Mouse (Mus musculus) kidney, adult 11 months (tissue): ENCODE data around the gene Pi4k2b.
"Not testable (repeated sequence)": the region's sequence is repeated elsewhere in the genome, so short reads cannot be mapped to it uniquely, and the experiment has no call there.

Experiments used
- DNase-seq: peaks from one replicate; pipeline ENCODE4 v3.0.0; 2022

Gene Pi4k2b

DNA sequence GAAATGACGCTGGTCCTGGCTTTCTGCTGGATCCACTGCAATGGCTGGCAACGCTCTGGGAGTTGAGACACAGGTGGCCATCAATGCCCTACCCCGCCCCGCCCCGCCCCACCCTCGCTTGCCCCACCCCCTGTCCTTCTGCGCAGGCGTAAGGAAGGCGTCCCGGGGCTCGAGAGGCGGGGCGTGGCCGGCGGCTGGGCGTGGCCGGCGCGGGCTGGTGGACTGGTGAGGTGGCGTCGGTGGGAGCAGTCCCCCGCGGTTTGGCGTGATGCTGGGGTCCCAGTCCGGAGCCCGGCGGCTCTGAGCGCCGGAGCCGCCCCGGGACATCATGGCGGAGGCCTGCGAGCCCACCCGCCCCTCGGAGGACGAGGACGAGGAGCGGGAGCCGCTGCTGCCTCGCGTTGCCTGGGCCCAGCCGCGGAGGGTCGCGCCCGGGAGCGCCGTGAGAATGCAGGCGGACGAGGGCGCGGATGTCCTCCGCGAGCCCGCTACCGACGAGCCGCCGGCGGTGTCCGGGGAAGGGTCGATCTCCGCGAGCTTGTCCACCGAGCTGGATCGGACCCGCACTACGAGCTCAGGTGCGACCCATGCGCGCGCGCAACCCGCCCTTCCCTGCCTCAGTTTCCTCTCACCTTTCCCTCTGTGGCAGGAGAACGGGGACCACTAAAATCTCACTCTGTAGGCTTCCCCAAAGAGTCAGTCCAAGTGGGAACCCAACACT, at the start of gene Pi4k2b:
Gene Pi4k2b (plus strand): TSS at position 184 of the 721 bp plus-strand sequence.
- peak; percentile 69 for DNase-seq

- no peak for DNase-seq
Observed at GRCm38 (mm10) chr5:52697291-52697690, 44.1 kb upstream of the Pi4k2b start.

GRCm38 (mm10) chr5:52697882-52698440, 43.4 kb upstream of the Pi4k2b start:
- DNase-seq: not testable (repeated sequence)

- no peak for DNase-seq
Observed at GRCm38 (mm10) chr5:52704562-52704961, 36.8 kb upstream of the Pi4k2b start.

DNA sequence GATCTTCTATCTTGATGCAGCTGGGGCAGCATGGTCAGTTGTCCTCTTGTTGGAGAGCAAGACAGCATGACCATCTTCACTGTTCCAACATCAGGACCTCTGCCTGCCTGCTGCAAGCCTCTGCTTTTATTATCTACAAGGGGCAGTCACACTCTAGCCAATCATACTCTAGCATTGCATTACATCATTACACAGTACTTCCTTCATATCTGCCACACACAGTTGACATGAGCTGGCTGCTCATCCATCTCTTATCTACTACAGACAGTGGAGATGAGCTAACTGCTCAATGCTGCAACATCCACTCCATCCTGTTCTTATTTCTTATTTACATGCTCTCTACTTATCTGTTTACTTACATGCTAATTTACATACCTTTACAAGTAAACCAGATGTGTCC, 28.7 kb upstream of the Pi4k2b start:
- no peak for DNase-seq

DNA sequence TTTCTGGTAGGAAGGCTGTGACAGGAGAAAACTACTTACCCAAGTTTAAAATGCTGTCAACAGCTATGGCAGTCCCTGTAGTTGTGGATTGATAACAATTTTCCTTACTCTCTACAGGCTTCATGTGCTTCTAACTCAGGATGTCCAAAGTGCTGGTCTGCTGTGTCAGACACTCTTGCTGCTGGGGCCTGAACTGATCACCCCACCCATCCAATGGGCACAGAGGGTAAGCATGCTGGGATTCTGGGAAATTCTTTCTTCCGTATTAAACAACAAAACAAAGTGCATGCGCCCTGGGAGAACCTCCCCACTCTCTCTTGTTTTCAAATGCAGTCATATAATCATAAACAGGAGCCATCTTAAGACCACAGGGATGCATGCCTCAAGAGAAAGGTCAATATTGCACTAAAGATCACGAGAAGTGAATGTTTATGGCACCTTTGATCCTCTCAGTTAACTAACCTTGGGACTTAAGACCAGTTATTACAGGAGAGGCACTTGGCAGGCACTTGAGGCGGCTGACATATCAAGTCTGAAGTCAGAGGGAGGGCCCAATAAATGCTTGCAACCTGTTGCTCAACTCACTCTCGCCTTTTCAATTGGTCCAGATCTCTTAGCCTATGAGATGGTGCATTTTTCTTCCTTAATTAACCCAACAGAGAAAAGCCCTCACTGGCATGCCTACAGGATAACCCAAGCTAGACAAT, 24.5 kb upstream of the Pi4k2b start:
- no peak for DNase-seq

- peak; percentile 18 for DNase-seq
Observed at GRCm38 (mm10) chr5:52721003-52721402, 20.4 kb upstream of the Pi4k2b start.

GRCm38 (mm10) chr5:52727747-52728146, 13.6 kb upstream of the Pi4k2b start:
- DNase-seq: no peak

DNA sequence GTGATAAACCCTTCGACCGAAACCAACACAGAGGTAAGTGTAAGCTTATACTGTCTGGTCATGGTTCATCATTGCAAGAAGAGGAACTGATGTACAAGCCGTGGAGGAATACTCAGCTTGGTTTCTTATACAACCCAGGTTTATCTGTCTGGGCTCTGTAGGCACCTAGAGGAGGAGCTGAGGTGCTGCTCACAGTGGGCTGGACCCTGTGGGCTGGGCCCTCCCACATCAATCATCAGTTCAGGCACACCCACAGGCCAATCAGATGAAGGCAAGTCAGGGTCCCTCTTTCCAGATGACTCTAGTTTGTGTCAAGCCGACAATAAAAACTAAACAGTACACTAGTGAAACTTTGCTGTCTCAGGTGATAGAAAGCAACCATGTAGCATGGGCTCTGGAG, 8.6 kb upstream of the Pi4k2b start:
- DNase-seq: no peak

DNA sequence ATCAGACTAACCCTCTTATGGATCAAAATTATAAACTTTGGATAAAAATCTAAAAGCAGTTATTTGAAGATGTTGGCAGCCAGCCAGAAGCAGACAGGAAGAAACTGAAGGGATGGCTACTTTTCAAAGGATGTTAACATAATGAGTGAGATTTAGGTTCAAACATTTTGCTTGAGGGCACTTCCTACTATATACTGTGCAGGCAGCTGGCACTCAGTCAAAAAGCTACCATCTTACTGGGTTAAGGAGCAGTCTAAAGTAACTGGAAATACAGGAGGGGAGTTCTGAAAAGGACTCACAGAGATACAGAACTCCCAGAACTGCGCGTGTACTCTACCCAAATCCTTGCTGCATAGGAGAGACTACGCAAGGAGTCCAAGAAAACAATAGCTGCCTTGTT, 5.3 kb upstream of the Pi4k2b start:
- DNase-seq: no peak

DNA sequence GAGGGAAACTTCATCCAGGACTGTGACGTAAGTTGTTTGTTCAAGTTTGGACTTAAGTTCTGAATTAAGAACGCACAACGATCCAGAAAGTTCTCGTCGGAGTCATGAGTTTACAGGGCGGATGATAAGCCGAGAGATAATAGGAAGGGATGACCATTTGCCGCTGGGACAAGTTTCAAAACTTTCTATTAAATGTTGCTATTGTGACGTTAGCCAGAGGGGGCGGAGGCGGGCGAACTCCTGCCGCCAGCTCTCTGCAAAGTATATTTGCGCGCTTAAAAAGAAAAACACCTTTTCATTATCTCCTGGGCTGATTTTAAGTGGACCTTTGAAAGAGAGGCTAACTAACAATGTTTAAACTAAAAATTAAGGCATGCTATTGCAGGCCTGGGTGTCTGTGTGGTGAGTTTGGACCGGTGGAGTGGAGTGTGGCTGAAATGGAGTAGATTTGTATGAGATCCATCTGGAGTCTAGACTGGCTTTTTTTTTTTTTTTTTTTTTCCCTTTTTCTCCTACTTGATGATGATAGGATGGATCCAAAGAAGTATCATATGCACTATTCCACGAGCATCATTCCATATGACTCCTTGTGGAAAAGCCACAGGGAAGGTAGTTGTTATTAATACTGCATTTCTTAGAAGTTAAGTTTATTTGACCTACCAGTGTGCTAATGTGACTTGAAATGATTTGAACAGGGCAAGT, 889 bp downstream of the Pi4k2b start:
- DNase-seq: peak; percentile 30

GRCm38 (mm10) chr5:52743231-52743630, 1.9 kb downstream of the Pi4k2b start:
- DNase-seq: no peak

DNA sequence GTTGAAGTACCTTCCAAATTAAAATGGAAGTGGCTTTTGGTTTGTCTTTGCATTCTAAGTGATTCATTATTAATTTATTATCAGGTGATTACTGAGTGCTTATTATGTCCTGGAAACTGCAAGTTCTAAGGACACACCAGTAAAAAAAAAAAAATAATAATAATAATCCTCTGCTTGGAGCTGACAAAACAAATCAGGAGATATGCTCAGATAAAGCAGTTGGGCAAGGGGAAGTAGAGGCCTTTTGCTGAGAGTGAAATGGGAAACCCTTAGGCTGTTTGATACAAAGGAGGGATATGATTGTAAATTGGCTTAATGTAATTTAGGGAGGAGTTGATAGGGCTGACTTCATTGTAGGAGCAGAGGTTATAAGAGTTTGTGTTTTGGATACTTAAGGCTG, 5.5 kb downstream of the Pi4k2b start:
- no peak for DNase-seq

DNA sequence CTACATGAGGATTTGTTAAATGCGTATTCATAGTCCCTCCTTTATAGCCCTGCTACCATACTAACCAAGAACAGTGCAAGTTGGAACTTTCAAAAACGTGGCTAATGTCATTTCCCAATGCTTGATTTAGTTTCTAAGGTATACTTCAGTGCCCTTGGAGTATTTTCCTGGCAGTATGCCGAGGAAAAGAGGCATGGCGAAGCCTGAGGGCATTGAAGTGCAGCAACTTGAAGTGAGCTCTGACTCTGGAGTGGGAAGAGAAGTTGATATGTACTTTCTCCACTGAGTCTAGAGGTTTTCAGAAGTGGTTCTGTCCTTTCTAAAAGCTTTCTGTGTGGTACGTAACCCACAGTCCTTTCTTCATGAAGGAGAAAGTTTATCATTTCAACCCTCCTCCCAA, 7.4 kb downstream of the Pi4k2b start:
- DNase-seq: peak; percentile 59

DNA sequence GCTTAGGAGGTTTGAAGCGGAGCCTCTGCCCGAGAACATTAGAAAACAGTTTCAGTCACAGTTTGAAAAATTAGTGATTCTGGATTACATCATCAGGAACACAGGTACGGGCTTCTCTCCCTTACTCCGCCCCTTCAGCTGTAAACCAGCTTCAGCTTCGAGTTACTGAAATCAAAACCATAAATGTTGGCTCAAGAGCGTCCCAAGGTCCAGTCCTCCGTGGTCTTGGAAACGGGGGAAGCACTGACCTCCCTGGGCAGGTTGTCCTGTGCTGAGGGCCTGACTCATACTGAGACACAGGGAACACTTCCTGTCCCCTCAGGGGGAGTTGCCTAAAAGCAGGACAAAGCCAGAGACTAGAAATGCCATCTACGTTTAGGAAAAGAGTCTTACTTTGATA, 11.8 kb downstream of the Pi4k2b start:
- no peak for DNase-seq

DNA sequence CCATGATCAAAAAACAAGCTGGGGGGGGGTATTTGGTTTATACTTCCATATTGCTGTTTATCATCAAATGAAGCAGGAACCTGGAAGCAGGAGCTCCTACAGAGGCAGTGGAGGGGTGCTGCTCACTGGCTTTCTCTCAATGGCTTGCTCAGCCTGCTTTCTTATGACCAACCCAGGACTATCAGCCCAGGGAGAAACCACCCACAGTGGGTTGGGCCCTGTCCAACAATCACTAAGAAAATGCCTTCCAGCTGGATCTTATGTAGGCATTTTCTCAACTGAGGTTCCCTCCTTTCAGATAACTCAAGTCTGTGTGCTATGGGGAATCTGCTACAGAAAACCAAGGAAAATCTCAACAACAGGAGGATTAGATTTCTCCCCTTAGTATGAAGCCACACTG, 12.8 kb downstream of the Pi4k2b start:
- DNase-seq: no peak

DNA sequence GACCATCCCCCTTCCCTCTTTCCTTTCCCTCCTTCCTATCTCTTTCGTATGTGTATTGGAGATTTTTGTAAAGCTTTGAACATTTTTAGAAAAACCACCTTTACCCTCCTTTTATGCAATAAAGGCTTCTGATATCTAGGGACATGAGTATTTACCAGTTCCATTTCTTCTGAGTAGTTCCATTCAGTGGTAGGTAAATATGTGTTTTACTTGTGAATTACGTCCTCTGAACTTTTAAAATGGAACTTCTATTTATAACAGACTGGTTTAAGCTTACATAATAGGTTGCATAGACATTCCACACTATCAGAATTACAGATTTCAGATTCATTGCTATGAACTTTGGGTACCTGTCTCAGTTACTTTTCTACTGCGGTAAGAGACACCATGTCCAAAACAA, 14.0 kb downstream of the Pi4k2b start:
- no peak for DNase-seq

DNA sequence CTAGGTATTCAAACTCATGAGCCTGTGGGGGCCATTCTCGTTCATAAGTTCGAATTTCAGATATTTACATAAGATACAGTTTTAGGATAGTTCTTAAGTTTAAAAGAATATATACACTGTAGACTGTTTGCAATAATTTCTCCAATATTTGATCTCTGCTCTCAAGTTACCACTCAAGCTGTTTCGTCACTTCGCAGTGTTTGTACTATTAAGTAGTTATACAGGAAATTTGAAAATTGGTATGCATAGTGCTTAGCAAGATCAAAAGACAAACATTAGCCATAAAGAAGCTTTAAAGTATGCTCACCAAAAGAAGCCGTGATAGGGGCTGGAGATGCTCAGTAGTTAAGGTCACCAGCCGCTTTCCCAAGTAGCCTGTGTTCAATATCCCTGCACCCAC, 14.6 kb downstream of the Pi4k2b start:
- DNase-seq: no peak

GRCm38 (mm10) chr5:52762586-52762985, 21.2 kb downstream of the Pi4k2b start:
- DNase-seq: no peak

GRCm38 (mm10) chr5:52774267-52774666, 32.9 kb downstream of the Pi4k2b start:
- DNase-seq: no peak

GRCm38 (mm10) chr5:52775237-52775636, 33.9 kb downstream of the Pi4k2b start, which contains the start of gene Zcchc4:
TSS of gene Zcchc4 (plus strand) at chr5:52775409.
- no peak for DNase-seq

GRCm38 (mm10) chr5:52776466-52777354, 35.3 kb downstream of the Pi4k2b start:
- not testable (repeated sequence) for DNase-seq
